Mouse (Mus musculus): ENCODE results near the gene Rab25. TPM values are rescaled to one million over a fixed set of nuclear protein-coding genes. Genes with fewer than 3 reads are reported as not detected.

Rab25 gene
- total and polyA plus RNA-seq, 3 experiments = 2.2 TPM; not detected in 2

DNA sequence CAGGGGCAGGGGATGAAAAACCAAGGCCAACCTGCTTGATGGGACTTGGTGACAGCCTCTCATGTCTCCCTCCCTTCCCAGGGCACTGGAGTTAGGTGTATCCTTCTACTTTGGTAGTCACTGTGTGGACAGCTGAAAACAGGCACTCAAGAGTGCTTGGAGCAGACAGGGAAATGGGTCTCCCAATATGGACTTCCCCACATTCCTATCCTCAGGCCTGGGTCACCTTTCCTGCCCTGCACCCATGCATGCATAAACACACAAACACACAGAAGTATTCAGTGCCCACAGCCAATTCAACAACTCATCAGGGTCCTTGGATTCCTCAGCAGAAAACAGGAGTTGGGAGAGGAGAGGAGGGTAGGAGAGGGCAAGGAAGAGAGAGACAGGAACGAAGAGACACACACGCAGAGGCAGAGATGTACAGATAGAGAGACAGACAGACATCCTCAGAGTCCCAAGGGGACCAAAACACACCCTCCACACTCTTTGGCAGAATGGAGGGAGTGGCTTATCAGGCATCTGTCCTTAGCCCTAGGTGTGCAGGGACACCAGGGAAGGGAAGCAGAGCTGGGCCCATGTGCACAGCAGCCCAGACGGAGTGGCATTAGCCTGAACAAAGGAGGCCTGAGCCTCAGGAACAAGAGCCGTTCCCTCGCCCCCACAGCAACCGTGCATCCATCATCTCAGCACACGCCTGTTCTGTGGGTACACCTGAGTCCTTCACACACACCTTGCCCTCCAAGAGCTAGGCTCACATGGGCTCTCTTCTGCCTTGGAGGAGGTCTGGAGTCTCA is 18.7 kb downstream of the Rab25 start:
- Histone ChIP-seq H3K36me3 (ENCODE audit: control insufficient read depth, insufficient read depth, low read length) (no peaks in the 10 kb centered on the region), H3K27me3 (ENCODE audit: control insufficient read depth, insufficient read depth, low read length) (no peaks in the 10 kb centered on the region), H3K79me2 (replicated peaks; ENCODE audit: control insufficient read depth, insufficient read depth, low read length) (no peaks in the 10 kb centered on the region), H3K9ac (ENCODE audit: low read depth, low read length) (no peak overlapping the region), H3K4me3 (no peak overlapping the region), H3K4me1 (ENCODE audit: control insufficient read depth, insufficient read depth, low read length) (no peaks in the 10 kb centered on the region; the same call in 1 of the 2 replicates), H3K27ac (no peak overlapping the region)
- 74% methylated on average over 7 of the region's 7 CpGs for WGBS
- intact Hi-C loops (cut with DNase I) = no loop called here
- no peak for DNase-seq
- TF ChIP-seq CTCF (IDR thresholded peaks at IDR 0.05) (no peak), POLR2A (IDR thresholded peaks at IDR 0.05; ENCODE audit: insufficient read depth, low read depth, low read length) (no peak), EP300 (IDR thresholded peaks at IDR 0.05; ENCODE audit: insufficient read depth, low read depth, low read length) (no peak)

DNA sequence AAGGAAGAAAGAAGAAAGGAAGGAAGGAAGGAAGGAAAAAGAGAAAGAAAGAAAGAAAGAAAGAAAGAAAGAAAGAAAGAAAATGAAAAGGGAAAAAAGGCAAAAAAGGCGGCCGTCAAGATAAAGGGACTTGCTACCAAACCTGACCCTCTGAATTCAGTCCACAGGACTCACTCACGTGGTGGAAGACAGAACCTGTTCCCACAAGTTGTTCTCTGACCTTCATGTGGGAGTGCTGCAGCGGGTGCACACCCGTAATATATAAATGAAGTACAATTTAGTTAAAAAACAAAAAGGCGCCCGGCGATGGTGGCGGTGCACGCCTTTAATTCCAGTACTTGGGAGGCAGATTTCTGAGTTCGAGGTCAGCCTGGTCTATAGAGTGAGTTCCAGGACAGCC is 19.5 kb downstream of the Rab25 start:
- intact Hi-C loops (cut with DNase I) = no loop called here
- H3K4me3 ChIP-seq = no peak overlapping the region
- H3K36me3 ChIP-seq (ENCODE audit: control insufficient read depth, insufficient read depth, low read length) = no peaks in the 10 kb centered on the region
- 89% methylated on average over 11 of the region's 11 CpGs for WGBS
- no peak for DNase-seq
- no peak for TF ChIP-seq CTCF (IDR thresholded peaks at IDR 0.05)
- TF ChIP-seq EP300 (IDR thresholded peaks at IDR 0.05; ENCODE audit: insufficient read depth, low read depth, low read length) = no peak
- TF ChIP-seq POLR2A (IDR thresholded peaks at IDR 0.05; ENCODE audit: insufficient read depth, low read depth, low read length) = no peak
- H3K9ac ChIP-seq (ENCODE audit: low read depth, low read length) = no peak overlapping the region
- H3K27ac ChIP-seq = no peak overlapping the region
- H3K79me2 ChIP-seq (replicated peaks; ENCODE audit: control insufficient read depth, insufficient read depth, low read length) = no peaks in the 10 kb centered on the region
- no peaks in the 10 kb centered on the region for H3K27me3 ChIP-seq (ENCODE audit: control insufficient read depth, insufficient read depth, low read length)
- H3K4me1 ChIP-seq (ENCODE audit: control insufficient read depth, insufficient read depth, low read length) = no peaks in the 10 kb centered on the region; the same call in 1 of the 2 replicates

DNA sequence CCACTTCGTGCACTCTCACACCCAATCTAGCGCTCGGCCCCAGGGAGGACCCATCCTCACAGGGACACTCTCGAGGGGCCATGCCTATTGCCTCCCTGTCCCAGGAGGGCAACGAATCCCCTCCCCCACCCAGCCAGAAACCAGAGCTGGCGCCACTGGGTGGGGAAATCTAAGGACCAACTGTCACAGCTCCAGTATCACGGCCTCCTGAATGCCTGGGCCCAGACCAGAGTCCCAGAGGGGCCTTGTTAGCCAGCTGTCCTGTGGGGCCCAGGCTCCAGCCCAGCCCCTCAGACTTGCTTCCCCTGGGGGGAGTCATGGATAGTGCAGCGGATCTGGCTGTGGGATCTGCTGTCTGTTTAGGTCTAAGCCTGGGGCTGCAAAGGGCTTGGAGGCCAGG is 20.5 kb downstream of the Rab25 start:
- Histone ChIP-seq H3K36me3 (ENCODE audit: control insufficient read depth, insufficient read depth, low read length) (no peaks in the 10 kb centered on the region), H3K4me1 (ENCODE audit: control insufficient read depth, insufficient read depth, low read length) (no peaks in the 10 kb centered on the region; the same call in 1 of the 2 replicates), H3K4me3 (no peak overlapping the region), H3K27me3 (ENCODE audit: control insufficient read depth, insufficient read depth, low read length) (no peaks in the 10 kb centered on the region), H3K27ac (no peak overlapping the region), H3K9ac (ENCODE audit: low read depth, low read length) (no peak overlapping the region), H3K79me2 (replicated peaks; ENCODE audit: control insufficient read depth, insufficient read depth, low read length) (no peaks in the 10 kb centered on the region)
- no peak for DNase-seq
- intact Hi-C loops (cut with DNase I) = loop anchor here (2.0 kb wide), 1 partner anchor 121 kb away; no protein-coding TSS in a partner anchor
- 57% methylated on average over 8 of the region's 8 CpGs for WGBS
- TF ChIP-seq CTCF (IDR thresholded peaks at IDR 0.05) = no peak
- no peak for TF ChIP-seq POLR2A (IDR thresholded peaks at IDR 0.05; ENCODE audit: insufficient read depth, low read depth, low read length)
- no peak for TF ChIP-seq EP300 (IDR thresholded peaks at IDR 0.05; ENCODE audit: insufficient read depth, low read depth, low read length)

DNA sequence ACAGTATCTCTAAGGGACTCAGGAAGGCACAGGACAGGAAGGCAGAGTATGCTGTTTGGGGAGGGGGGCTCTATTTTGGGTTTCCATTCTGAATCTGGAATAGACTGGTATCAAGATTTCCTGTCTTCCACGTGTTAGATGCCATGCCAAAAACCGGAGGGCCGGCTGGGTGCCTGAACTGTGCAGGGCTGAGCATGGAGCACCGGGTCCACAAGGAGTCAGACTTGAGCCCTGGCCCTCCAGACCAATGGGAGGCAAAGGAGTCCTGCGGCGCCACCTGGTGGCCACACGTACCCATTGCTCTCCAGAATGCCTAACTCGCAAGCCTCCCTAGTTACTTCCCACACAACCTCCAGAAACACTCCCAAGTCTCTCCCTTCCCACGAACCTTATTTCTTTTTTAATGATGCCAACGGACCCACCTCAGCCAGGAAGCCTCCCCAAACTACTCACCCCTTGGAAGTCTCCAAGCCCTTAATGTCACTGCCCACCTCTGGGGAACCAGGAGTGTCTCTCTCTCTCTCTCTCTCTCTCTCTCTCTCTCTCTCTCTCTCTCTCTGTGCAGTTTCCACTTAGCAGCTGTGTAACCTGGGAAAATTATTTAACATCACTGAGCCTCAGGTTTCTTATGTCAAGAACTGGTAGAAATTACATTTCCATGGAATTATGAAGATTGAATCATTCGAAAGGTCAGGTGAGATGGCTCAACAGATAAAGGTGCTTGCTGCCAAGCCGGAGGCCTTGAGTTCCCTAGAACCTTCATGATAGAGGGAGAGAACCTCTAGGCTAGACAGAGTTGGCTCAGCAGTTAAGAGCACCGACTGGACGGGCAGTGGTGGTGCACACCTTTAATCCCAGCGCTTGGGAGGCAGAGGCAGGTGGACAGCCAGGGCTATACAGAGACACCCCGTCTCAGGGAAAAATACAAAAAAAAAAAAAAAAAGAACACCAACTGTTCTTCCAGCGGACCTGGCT is 21.7 kb downstream of the Rab25 start:
- no peak overlapping the region for H3K27ac ChIP-seq
- H3K79me2 ChIP-seq (replicated peaks; ENCODE audit: control insufficient read depth, insufficient read depth, low read length) = no peaks in the 10 kb centered on the region
- intact Hi-C loops (cut with DNase I) = loop anchor here (2.0 kb wide), 1 partner anchor 120 kb away; no protein-coding TSS in a partner anchor
- H3K36me3 ChIP-seq (ENCODE audit: control insufficient read depth, insufficient read depth, low read length) = no peaks in the 10 kb centered on the region
- H3K27me3 ChIP-seq (ENCODE audit: control insufficient read depth, insufficient read depth, low read length) = no peaks in the 10 kb centered on the region
- peak; percentile 86 for DNase-seq
- no peak overlapping the region for H3K4me3 ChIP-seq
- TF ChIP-seq EP300 (IDR thresholded peaks at IDR 0.05; ENCODE audit: insufficient read depth, low read depth, low read length) = peak; percentile 94
- no peak; the same call in 1 of the 2 replicates for TF ChIP-seq CTCF (IDR thresholded peaks at IDR 0.05)
- 0 out of 2 replicates have a peak, but pooled peaks have one; percentile 11 for TF ChIP-seq POLR2A (IDR thresholded peaks at IDR 0.05; ENCODE audit: insufficient read depth, low read depth, low read length)
- no peak overlapping the region for H3K9ac ChIP-seq (ENCODE audit: low read depth, low read length)
- 35% methylated on average over 17 of the region's 17 CpGs for WGBS
- no peaks in the 10 kb centered on the region; the same call in 1 of the 2 replicates for H3K4me1 ChIP-seq (ENCODE audit: control insufficient read depth, insufficient read depth, low read length)

DNA sequence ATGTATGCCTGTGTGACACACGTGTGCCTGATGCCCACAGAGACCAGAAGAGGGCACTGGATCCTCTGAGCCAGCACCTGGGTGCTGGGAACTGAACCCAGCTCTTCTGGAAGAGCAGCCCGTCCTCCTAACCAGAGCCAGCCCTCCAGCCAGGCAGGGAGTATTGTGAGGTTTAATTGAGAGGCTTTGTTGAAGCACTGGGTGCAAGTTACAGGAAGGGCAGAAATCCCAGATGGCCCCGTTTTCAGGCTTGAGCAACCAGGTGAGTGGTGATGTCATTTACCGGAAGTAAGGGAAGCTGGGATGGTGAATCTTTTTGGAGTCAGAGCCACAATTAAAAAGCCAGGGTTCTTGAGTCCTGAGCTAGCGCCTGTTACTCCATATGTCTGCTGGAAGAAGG is 23.1 kb downstream of the Rab25 start:
- TF ChIP-seq EP300 (IDR thresholded peaks at IDR 0.05; ENCODE audit: insufficient read depth, low read depth, low read length) (no peak), CTCF (IDR thresholded peaks at IDR 0.05) (no peak), POLR2A (IDR thresholded peaks at IDR 0.05; ENCODE audit: insufficient read depth, low read depth, low read length) (no peak)
- no peak for DNase-seq
- intact Hi-C loops (cut with DNase I) = no loop called here
- Histone ChIP-seq H3K4me1 (ENCODE audit: control insufficient read depth, insufficient read depth, low read length) (no peaks in the 10 kb centered on the region; the same call in 1 of the 2 replicates), H3K36me3 (ENCODE audit: control insufficient read depth, insufficient read depth, low read length) (no peaks in the 10 kb centered on the region), H3K79me2 (replicated peaks; ENCODE audit: control insufficient read depth, insufficient read depth, low read length) (no peaks in the 10 kb centered on the region), H3K27me3 (ENCODE audit: control insufficient read depth, insufficient read depth, low read length) (no peaks in the 10 kb centered on the region), H3K9ac (ENCODE audit: low read depth, low read length) (no peak overlapping the region), H3K27ac (no peak overlapping the region), H3K4me3 (no peak overlapping the region)
- 85% methylated on average over 5 of the region's 5 CpGs for WGBS

Measured in heart, adult 2 months (tissue).